ENCODE assay signal across 8 mouse cellular contexts in the genomic region with DNA sequence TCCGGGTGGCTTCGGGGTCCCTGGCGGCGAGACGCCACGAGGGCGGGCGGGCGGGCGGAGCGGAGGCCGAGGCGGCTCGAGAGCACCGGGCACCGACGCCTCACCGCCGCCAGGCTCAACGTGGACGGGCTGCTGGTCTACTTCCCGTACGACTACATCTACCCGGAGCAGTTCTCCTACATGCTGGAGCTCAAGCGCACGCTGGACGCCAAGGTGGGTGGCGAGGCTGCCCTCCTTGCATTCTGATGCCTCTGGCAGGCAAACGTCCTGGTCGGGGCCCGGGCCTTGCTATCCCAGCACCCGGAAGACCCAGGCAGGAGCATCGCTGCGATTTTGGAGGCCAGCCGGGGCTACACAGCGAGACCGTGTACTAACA. TPM values are rescaled to one million over a fixed set of nuclear protein-coding genes. Genes with fewer than 3 reads are reported as not detected.
DNase-seq lines count a peak whose midpoint lies in the region; ATAC-seq and TF ChIP-seq lines count a peak whose summit lies in the region.

No protein-coding gene starts in this region.

- H3K4me2 ChIP-seq in kidney, postnatal 0 days (ENCODE audit: low read length), result peak overlapping the region; percentile 90
- peak overlapping the region; percentile 73 for H3K4me2 ChIP-seq in forebrain, embryonic 11.5 days (ENCODE audit: low read depth, low read length, severe bottlenecking)
- H3K4me2 ChIP-seq in limb, embryonic 14.5 days (replicated peaks; ENCODE audit: low read depth, low read length, severe bottlenecking), result peak overlapping the region; percentile 58
- H3K4me2 ChIP-seq in neural tube, embryonic 14.5 days (ENCODE audit: low read depth, low read length), result peak overlapping the region; percentile 56

- H3K27ac ChIP-seq in kidney, postnatal 0 days, result peak overlapping the region; percentile 31; the same call in 1 of the 2 replicates
- no peak overlapping the region for H3K27ac ChIP-seq in bone marrow macrophage, adult 2 months (ENCODE audit: insufficient read depth, low read depth, low read length)
- H3K27ac ChIP-seq in forebrain, embryonic 11.5 days (ENCODE audit: low read depth, low read length), result peak overlapping the region; percentile 7; the same call in 1 of the 2 replicates
- H3K27ac ChIP-seq in limb, embryonic 14.5 days (replicated peaks; ENCODE audit: low read depth, low read length), result 0 out of 2 replicates have a peak overlapping the region, but pooled peaks have one; percentile 38
- no peak overlapping the region for H3K27ac ChIP-seq in neural tube, embryonic 14.5 days (ENCODE audit: low read depth, low read length)

- H3K36me3 ChIP-seq in kidney, postnatal 0 days (ENCODE audit: insufficient read depth, low read length), result peaks cover 22% of the 10 kb centered on the region
- peaks cover 5% of the 10 kb centered on the region for H3K36me3 ChIP-seq in forebrain, embryonic 11.5 days (ENCODE audit: control insufficient read depth, insufficient read depth, low read length)
- H3K36me3 ChIP-seq in limb, embryonic 14.5 days (ENCODE audit: control insufficient read depth, insufficient read depth, low read length), result peaks cover 46% of the 10 kb centered on the region
- peaks cover 17% of the 10 kb centered on the region for H3K36me3 ChIP-seq in neural tube, embryonic 14.5 days (ENCODE audit: control insufficient read depth, insufficient read depth, low read length)

- no peaks in the 10 kb centered on the region for H3K27me3 ChIP-seq in kidney, postnatal 0 days (ENCODE audit: insufficient read depth, low read length)
- no peaks in the 10 kb centered on the region for H3K27me3 ChIP-seq in forebrain, embryonic 11.5 days (ENCODE audit: control insufficient read depth, insufficient read depth, low read length)
- H3K27me3 ChIP-seq in limb, embryonic 14.5 days (ENCODE audit: control insufficient read depth, insufficient read depth, low read length), result no peaks in the 10 kb centered on the region
- H3K27me3 ChIP-seq in neural tube, embryonic 14.5 days (ENCODE audit: control insufficient read depth, insufficient read depth, low read length), result no peaks in the 10 kb centered on the region

- under 1% methylated on average over 27 of the region's 37 CpGs for WGBS in kidney, postnatal 0 days
- WGBS in forebrain, embryonic 11.5 days, result under 1% methylated on average over 20 of the region's 37 CpGs
- WGBS in limb, embryonic 14.5 days, result 0% methylated on average over 13 of the region's 37 CpGs
- WGBS in neural tube, embryonic 14.5 days, result under 1% methylated on average over 33 of the region's 37 CpGs

- peak; percentile 29 for DNase-seq in kidney, postnatal 0 days (ENCODE audit: low spot score)
- DNase-seq in kidney, postnatal 14 days, result no peak
- DNase-seq in forebrain, embryonic 11.5 days (ENCODE audit: low spot score), result no peak
- no peak for DNase-seq in limb, embryonic 14.5 days (ENCODE audit: low spot score)
- no peak for DNase-seq in adipocyte (ENCODE audit: low spot score)
- DNase-seq in right cerebral cortex, postnatal 36 days (ENCODE audit: low spot score in 2 of 2), result no peak

- no peaks in the 10 kb centered on the region for H3K9me3 ChIP-seq in kidney, postnatal 0 days (replicated peaks; ENCODE audit: low read length)
- no peaks in the 10 kb centered on the region for H3K9me3 ChIP-seq in forebrain, embryonic 11.5 days (ENCODE audit: control insufficient read depth, low read length)
- no peaks in the 10 kb centered on the region for H3K9me3 ChIP-seq in limb, embryonic 14.5 days (ENCODE audit: control insufficient read depth, low read length)
- H3K9me3 ChIP-seq in neural tube, embryonic 14.5 days (ENCODE audit: control insufficient read depth, low read length), result no peaks in the 10 kb centered on the region

- peak; percentile 63 for ATAC-seq in kidney, postnatal 0 days (replicated peaks; ENCODE audit: low FRiP score, low read depth)
- ATAC-seq in forebrain, embryonic 11.5 days (replicated peaks; ENCODE audit: low FRiP score), result no peak; the same call in 1 of the 2 replicates
- peak; percentile 68 for ATAC-seq in limb, embryonic 14.5 days (ENCODE audit: low FRiP score, low read depth)
- ATAC-seq in neural tube, embryonic 14.5 days (ENCODE audit: low read depth), result peak; percentile 63

- peak overlapping the region; percentile 82 for H3K9ac ChIP-seq in kidney, postnatal 0 days (ENCODE audit: low read depth, low read length)
- peak overlapping the region; percentile 75 for H3K9ac ChIP-seq in forebrain, embryonic 11.5 days (ENCODE audit: low read length)
- peak overlapping the region; percentile 56 for H3K9ac ChIP-seq in limb, embryonic 14.5 days (ENCODE audit: low read depth, low read length, severe bottlenecking)
- peak overlapping the region; percentile 78 for H3K9ac ChIP-seq in neural tube, embryonic 14.5 days (replicated peaks; ENCODE audit: low read depth, low read length)

- no peaks in the 10 kb centered on the region; the same call in 1 of the 2 replicates for H3K4me1 ChIP-seq in kidney, postnatal 0 days (replicated peaks; ENCODE audit: insufficient read depth, low read length)
- H3K4me1 ChIP-seq in bone marrow macrophage, adult 2 months (ENCODE audit: control insufficient read depth, insufficient read depth, low read length), result no peaks in the 10 kb centered on the region
- peaks cover 3% of the 10 kb centered on the region; the same call in 1 of the 2 replicates for H3K4me1 ChIP-seq in forebrain, embryonic 11.5 days (replicated peaks; ENCODE audit: control insufficient read depth, insufficient read depth, low read length)
- 0 out of 2 replicates have a peak, but pooled peaks cover 4% of the 10 kb centered on the region for H3K4me1 ChIP-seq in limb, embryonic 14.5 days (ENCODE audit: control insufficient read depth, insufficient read depth, low read length)
- H3K4me1 ChIP-seq in neural tube, embryonic 14.5 days (ENCODE audit: control insufficient read depth, insufficient read depth, low read length), result no peaks in the 10 kb centered on the region

- TF ChIP-seq CTCF in kidney, postnatal 0 days (IDR thresholded peaks at IDR 0.05; ENCODE audit: low read depth), result no peak
- TF ChIP-seq CTCF in bone marrow macrophage, adult 2 months (IDR thresholded peaks at IDR 0.05; ENCODE audit: low read depth, low read length), result no peak

- no peak for TF ChIP-seq POLR2A in bone marrow macrophage, adult 2 months (IDR thresholded peaks at IDR 0.05; ENCODE audit: borderline replicate concordance, low read depth, low read length)
- no peak for TF ChIP-seq POLR2A in limb, embryonic 14.5 days (IDR thresholded peaks at IDR 0.05; ENCODE audit: borderline replicate concordance, extremely low read depth, insufficient read depth, insufficient read length)

- peak overlapping the region; percentile 79 for H3K4me3 ChIP-seq in kidney, postnatal 0 days (replicated peaks; ENCODE audit: low read depth, low read length)
- peak overlapping the region; percentile 94 for H3K4me3 ChIP-seq in bone marrow macrophage, adult 2 months (ENCODE audit: insufficient read depth, low read length)
- H3K4me3 ChIP-seq in forebrain, embryonic 11.5 days (ENCODE audit: low read depth, low read length), result peak overlapping the region; percentile 67
- peak overlapping the region; percentile 55 for H3K4me3 ChIP-seq in limb, embryonic 14.5 days (replicated peaks; ENCODE audit: low read length)
- peak overlapping the region; percentile 84 for H3K4me3 ChIP-seq in neural tube, embryonic 14.5 days (ENCODE audit: low read depth, low read length)

RNA-seq across cellular contexts. Expression of a gene that starts 0.3 kb away (rescaled TPM):
- polyA plus RNA-seq in kidney, postnatal 0 days (2015; fragmentation: Nextera tagmentation; extraction: Ambion mirVana), result 11.0 and 11.5 TPM in 2 replicates
- polyA plus RNA-seq in bone marrow macrophage, adult 2 months (2012; ENCODE audit: insufficient read depth, insufficient read length, missing spikeins), result 14.5 and 18.9 TPM in 2 replicates
- polyA plus RNA-seq in forebrain, embryonic 11.5 days (2014; fragmentation: Nextera tagmentation; extraction: Ambion mirVana), result 18.2 and 25.2 TPM in 2 replicates
- polyA plus RNA-seq in limb, embryonic 14.5 days (2012; rRNA removed), result 58.1 and 73.8 TPM in 2 replicates
- 11.3 and 12.6 TPM in 2 replicates for polyA plus RNA-seq in limb, embryonic 14.5 days (2014; fragmentation: Nextera tagmentation; extraction: Ambion mirVana)
- 11.4 TPM in 2 replicates for polyA plus RNA-seq in neural tube, embryonic 14.5 days (2014; fragmentation: Nextera tagmentation; extraction: Ambion mirVana)

RNA-seq across cellular contexts. Expression of a gene that starts 21.8 kb away (rescaled TPM):
- polyA plus RNA-seq in kidney, postnatal 0 days (2015; fragmentation: Nextera tagmentation; extraction: Ambion mirVana), result 6.7 and 8.2 TPM in 2 replicates
- polyA plus RNA-seq in bone marrow macrophage, adult 2 months (2012; ENCODE audit: insufficient read depth, insufficient read length, missing spikeins), result 0.95 TPM in 1 of 2 replicates, not detected in the other
- 2.0 and 2.8 TPM in 2 replicates for polyA plus RNA-seq in forebrain, embryonic 11.5 days (2014; fragmentation: Nextera tagmentation; extraction: Ambion mirVana)
- polyA plus RNA-seq in limb, embryonic 14.5 days (2012; rRNA removed), result 11.5 and 12.8 TPM in 2 replicates
- 12.5 and 15.2 TPM in 2 replicates for polyA plus RNA-seq in limb, embryonic 14.5 days (2014; fragmentation: Nextera tagmentation; extraction: Ambion mirVana)
- polyA plus RNA-seq in neural tube, embryonic 14.5 days (2014; fragmentation: Nextera tagmentation; extraction: Ambion mirVana), result 1.1 and 2.1 TPM in 2 replicates

RNA-seq across cellular contexts. Expression of a gene that starts 22.4 kb away (rescaled TPM):
- polyA plus RNA-seq in kidney, postnatal 0 days (2015; fragmentation: Nextera tagmentation; extraction: Ambion mirVana), result 1.0 and 1.2 TPM in 2 replicates
- 0.65 TPM in 1 of 2 replicates, not detected in the other for polyA plus RNA-seq in bone marrow macrophage, adult 2 months (2012; ENCODE audit: insufficient read depth, insufficient read length, missing spikeins)
- polyA plus RNA-seq in forebrain, embryonic 11.5 days (2014; fragmentation: Nextera tagmentation; extraction: Ambion mirVana), result not detected in 2 replicates
- polyA plus RNA-seq in limb, embryonic 14.5 days (2012; rRNA removed), result 89.9 and 125 TPM in 2 replicates
- 35.4 and 91.5 TPM in 2 replicates for polyA plus RNA-seq in limb, embryonic 14.5 days (2014; fragmentation: Nextera tagmentation; extraction: Ambion mirVana)
- 0.63 and 2.0 TPM in 2 replicates for polyA plus RNA-seq in neural tube, embryonic 14.5 days (2014; fragmentation: Nextera tagmentation; extraction: Ambion mirVana)

RNA-seq across cellular contexts. Expression of a gene that starts 22.6 kb away (rescaled TPM):
- polyA plus RNA-seq in kidney, postnatal 0 days (2015; fragmentation: Nextera tagmentation; extraction: Ambion mirVana), result 3.0 and 4.0 TPM in 2 replicates
- 1.6 and 4.0 TPM in 2 replicates for polyA plus RNA-seq in bone marrow macrophage, adult 2 months (2012; ENCODE audit: insufficient read depth, insufficient read length, missing spikeins)
- 5.8 and 6.4 TPM in 2 replicates for polyA plus RNA-seq in forebrain, embryonic 11.5 days (2014; fragmentation: Nextera tagmentation; extraction: Ambion mirVana)
- polyA plus RNA-seq in limb, embryonic 14.5 days (2012; rRNA removed), result 33.8 and 39.3 TPM in 2 replicates
- 15.3 and 16.8 TPM in 2 replicates for polyA plus RNA-seq in limb, embryonic 14.5 days (2014; fragmentation: Nextera tagmentation; extraction: Ambion mirVana)
- 1.4 and 1.7 TPM in 2 replicates for polyA plus RNA-seq in neural tube, embryonic 14.5 days (2014; fragmentation: Nextera tagmentation; extraction: Ambion mirVana)

RNA-seq across cellular contexts. Expression of a gene that starts 22.9 kb away (rescaled TPM):
- polyA plus RNA-seq in kidney, postnatal 0 days (2015; fragmentation: Nextera tagmentation; extraction: Ambion mirVana), result 16.7 and 17.7 TPM in 2 replicates
- 7.8 and 8.4 TPM in 2 replicates for polyA plus RNA-seq in bone marrow macrophage, adult 2 months (2012; ENCODE audit: insufficient read depth, insufficient read length, missing spikeins)
- polyA plus RNA-seq in forebrain, embryonic 11.5 days (2014; fragmentation: Nextera tagmentation; extraction: Ambion mirVana), result 23.2 and 24.0 TPM in 2 replicates
- 13.7 and 19.4 TPM in 2 replicates for polyA plus RNA-seq in limb, embryonic 14.5 days (2012; rRNA removed)
- polyA plus RNA-seq in limb, embryonic 14.5 days (2014; fragmentation: Nextera tagmentation; extraction: Ambion mirVana), result 25.2 and 28.7 TPM in 2 replicates
- 19.1 and 21.5 TPM in 2 replicates for polyA plus RNA-seq in neural tube, embryonic 14.5 days (2014; fragmentation: Nextera tagmentation; extraction: Ambion mirVana)

Comparison
In these comparisons a context has a peak if more than half of its experiments do, and no peak if none do; other contexts are left out.
1. H3K27ac ChIP-seq: peak in kidney, postnatal 0 days (single experiment), forebrain, embryonic 11.5 days (single experiment) and limb, embryonic 14.5 days (single experiment); none in bone marrow macrophage, adult 2 months (single experiment) and neural tube, embryonic 14.5 days (single experiment).
2. RNA of a gene that starts 22.4 kb away (polyA plus RNA-seq): 35.4 to 125 TPM in limb, embryonic 14.5 days; 0.63 to 2.0 TPM in neural tube, embryonic 14.5 days, 1.0 to 1.2 TPM in kidney, postnatal 0 days, 0.65 TPM in bone marrow macrophage, adult 2 months and not detected in forebrain, embryonic 11.5 days; every median in the first group is over 10 times any median in the second.
3. Peak in every context shown above with its lines, with median percentiles within 50 percentile points of each other: H3K4me2 ChIP-seq, H3K4me3 ChIP-seq and H3K9ac ChIP-seq.